Mouse (Mus musculus) thymus, postnatal 0 days (tissue): ENCODE results near the gene Olfr1480. TPM values are rescaled to one million over a fixed set of nuclear protein-coding genes. Genes with fewer than 3 reads are reported as not detected.

Experiments
- DNase-seq: peaks from one replicate; pipeline ENCODE4 v3.0.0-alpha.2; 2015; ENCODE audit warnings: low spot score
- polyA plus RNA-seq: library from polyadenylated mRNA; unstranded; fragments of >200 nt; fragmentation: Nextera tagmentation; extraction: Ambion mirVana; gene quantifications from 2 replicates; pipeline ENCODE4 v1.2.1, GENCODE M21; 2015

Olfr1480 gene
- polyA plus RNA-seq: not detected in 2 replicates

- no peak for DNase-seq
Observed at GRCm38 (mm10) chr19:13527613-13528012, at the start of gene Olfr1480. Gene Olfr1480, plus strand, starts transcription at chr19:13527913.

- DNase-seq: no peak
Observed at GRCm38 (mm10) chr19:13480096-13480495, 47.6 kb upstream of the Olfr1480 start, which contains the start of gene Olfr1475. Gene Olfr1475, minus strand, starts transcription at chr19:13480196.

- no peak for DNase-seq
Observed at GRCm38 (mm10) chr19:13500246-13500645, 27.5 kb upstream of the Olfr1480 start, which contains the start of gene Olfr1477. Gene Olfr1477, plus strand, starts transcription at chr19:13500546.

Other genes with a start within 250 kb of the Olfr1480 start
- not detected in 2 replicates for gene Olfr1465, start 212.4 kb upstream of the Olfr1480 start, polyA plus RNA-seq
- not detected in 2 replicates for gene Olfr1466, start 189.1 kb upstream of the Olfr1480 start, polyA plus RNA-seq
- not detected in 2 replicates for gene Olfr1467, start 165.7 kb upstream of the Olfr1480 start, polyA plus RNA-seq
- not detected in 2 replicates for gene Olfr1469, start 120.1 kb upstream of the Olfr1480 start, polyA plus RNA-seq
- gene Olfr1471, start 84.5 kb upstream of the Olfr1480 start, polyA plus RNA-seq: not detected in 2 replicates
- not detected in 2 replicates for gene Olfr1472, start 71.8 kb upstream of the Olfr1480 start, polyA plus RNA-seq
- not detected in 2 replicates for gene Olfr1474, start 58.3 kb upstream of the Olfr1480 start, polyA plus RNA-seq
- gene Olfr1475, start 47.7 kb upstream of the Olfr1480 start, polyA plus RNA-seq: not detected in 2 replicates
- gene Olfr1477, start 27.4 kb upstream of the Olfr1480 start, polyA plus RNA-seq: not detected in 2 replicates
- not detected in 2 replicates for gene Olfr1484, start 55.6 kb downstream of the Olfr1480 start, polyA plus RNA-seq
- not detected in 2 replicates for gene Olfr1487, start 89.5 kb downstream of the Olfr1480 start, polyA plus RNA-seq
- not detected in 2 replicates for gene Olfr1489, start 103.7 kb downstream of the Olfr1480 start, polyA plus RNA-seq
- not detected in 2 replicates for gene Olfr1490, start 123.2 kb downstream of the Olfr1480 start, polyA plus RNA-seq
- not detected in 2 replicates for gene Olfr1491, start 169.4 kb downstream of the Olfr1480 start, polyA plus RNA-seq
- not detected in 2 replicates for gene Olfr1493-ps1, start 195.4 kb downstream of the Olfr1480 start, polyA plus RNA-seq
- not detected in 2 replicates for gene Olfr1494, start 211.8 kb downstream of the Olfr1480 start, polyA plus RNA-seq
- gene Olfr1495, start 236.7 kb downstream of the Olfr1480 start, polyA plus RNA-seq: not detected in 2 replicates
- not detected in 2 replicates for gene Olfr1496, start 250.0 kb downstream of the Olfr1480 start, polyA plus RNA-seq